Mouse (Mus musculus): ENCODE measurements around the gene Spag9.

Spag9 gene

GRCm38 (mm10) chr11:94159066-94159880 is 163.4 kb downstream of the Spag9 start:
- 46% methylated on average over 14 of the region's 14 CpGs for WGBS

GRCm38 (mm10) chr11:94159911-94160415 is 164.1 kb downstream of the Spag9 start:
- 19% methylated on average over 7 of the region's 7 CpGs for WGBS

GRCm38 (mm10) chr11:94160443-94161266 is 164.8 kb downstream of the Spag9 start:
- WGBS = 6% methylated on average over 23 of the region's 23 CpGs

GRCm38 (mm10) chr11:94161267-94161646 is 165.4 kb downstream of the Spag9 start:
- 16% methylated on average over 9 of the region's 9 CpGs for WGBS

- WGBS = 85% methylated on average over 11 of the region's 11 CpGs
Measured at GRCm38 (mm10) chr11:94161867-94162581, 166.1 kb downstream of the Spag9 start.

- WGBS = 86% methylated on average over 9 of the region's 9 CpGs
Measured at GRCm38 (mm10) chr11:94163005-94163767, 167.3 kb downstream of the Spag9 start.

GRCm38 (mm10) chr11:94165745-94166144 is 169.9 kb downstream of the Spag9 start:
- 89% methylated on average over 4 of the region's 4 CpGs for WGBS

- 52% methylated on average over 5 of the region's 5 CpGs for WGBS
Measured at GRCm38 (mm10) chr11:94168238-94168637, 172.3 kb downstream of the Spag9 start.

- WGBS = 58% methylated on average over 5 of the region's 5 CpGs
Measured at GRCm38 (mm10) chr11:94169596-94169995, 173.7 kb downstream of the Spag9 start.

GRCm38 (mm10) chr11:94171691-94172090 is 175.8 kb downstream of the Spag9 start:
- 94% methylated on average over 5 of the region's 5 CpGs for WGBS

GRCm38 (mm10) chr11:94172186-94172585 is 176.3 kb downstream of the Spag9 start:
- WGBS = 89% methylated on average over 9 of the region's 9 CpGs

- WGBS = 56% methylated on average over 4 of the region's 4 CpGs
Measured at GRCm38 (mm10) chr11:94173726-94174146, 177.8 kb downstream of the Spag9 start.

GRCm38 (mm10) chr11:94175288-94175687 is 179.4 kb downstream of the Spag9 start:
- 82% methylated on average over 7 of the region's 7 CpGs for WGBS
